ENCODE assay signal across 20 mouse cellular contexts in the genomic region with DNA sequence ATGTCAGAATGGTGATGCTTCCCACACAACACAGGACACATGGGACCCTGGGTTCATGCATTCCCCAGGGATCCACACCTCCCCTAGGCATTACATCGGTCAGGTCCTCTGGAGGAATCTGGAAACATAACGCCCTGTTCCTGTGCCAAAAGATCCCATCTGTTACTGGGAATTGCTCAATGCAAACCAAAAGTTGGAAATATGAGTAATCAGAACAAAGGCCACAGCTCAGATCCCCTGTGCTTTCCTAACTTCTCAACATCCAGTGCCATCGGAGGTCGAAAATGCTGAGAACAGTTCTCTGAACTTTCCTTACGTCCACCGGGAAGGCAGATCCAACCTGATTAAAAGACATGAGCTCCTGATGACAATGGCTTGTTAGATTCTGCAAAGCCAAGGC. TPM values are rescaled to one million over a fixed set of nuclear protein-coding genes. Genes with fewer than 3 reads are reported as not detected.
DNase-seq lines count a peak whose midpoint lies in the region; ATAC-seq lines count a peak whose summit lies in the region.
"Had no signal": no experiment of that assay in that cellular context is flagged by ENCODE, and none has a peak within 500 bp of the region (broad histone marks: within the 10 kb centered on the region; RNA-seq: fewer than 3 reads in every experiment).

No protein-coding gene starts in this region.

- peak; percentile 23 to 76 for DNase-seq in adrenal gland, adult (ENCODE audit: inconsistent age in 2 of 2, low spot score in 1 of 2)
- no peak for DNase-seq in adrenal gland, postnatal 4 days (ENCODE audit: low spot score in 2 of 2)
- DNase-seq in heart, adult 11 months = peak; percentile 84
- no peak for DNase-seq in heart, postnatal 10 days
- peak; percentile 32 for DNase-seq in lung, postnatal 36 days
- DNase-seq in lung, postnatal 10 days = no peak
- DNase-seq in frontal cortex, adult 2 months (ENCODE audit: extremely low spot score in 1 of 2, low spot score in 1 of 2) = no peak
- DNase-seq: cerebellum, adult 9-10 months; kidney, adult 11 months; left cerebral cortex, postnatal 4 days; lung, adult 2 months; lung, postnatal 4 days; midbrain, embryonic 14.5 days; right cerebral cortex, postnatal 14 days; thymus, adult 2 months had no signal

- no peak for ATAC-seq in granulocyte monocyte progenitor cell, adult 5-6 weeks (replicated peaks; ENCODE audit: poor library complexity, severe bottlenecking)
- ATAC-seq: activated CD4-positive, CD25-positive, alpha-beta regulatory T cell, adult 4 months; forebrain, embryonic 15.5 days had no signal

- intact Hi-C loops in heart, postnatal 10 days (cut with DNase I) = no loop called here

RNA-seq across cellular contexts. Expression of a gene that starts 10.5 kb away (rescaled TPM):
- 10 to 100 TPM; 73.3 to 75.5 TPM for total RNA-seq in adrenal gland, postnatal 4 days (2021)
- total RNA-seq in heart, postnatal 10 days (2021) = 1 to 10 TPM; 7.3 to 7.6 TPM
- polyA plus RNA-seq in frontal cortex, adult 2 months (2012; rRNA removed) = 1.00 and 1.5 TPM in 2 replicates
- total RNA-seq in granulocyte monocyte progenitor cell, adult 5-6 weeks (2014; fragmentation: Nextera tagmentation) = not detected in 2 replicates
- total RNA-seq in granulocyte monocyte progenitor cell, adult 5-6 weeks (2017) = not detected in 2 replicates
- total RNA-seq: common myeloid progenitor, adult 5-6 weeks; megakaryocyte-erythroid progenitor cell, adult 5-6 weeks had no signal
- polyA plus RNA-seq: activated CD4-positive, CD25-positive, alpha-beta regulatory T cell, adult 4 months had no signal

RNA-seq across cellular contexts. Expression of a gene that starts 26.1 kb away (rescaled TPM):
- total RNA-seq in adrenal gland, postnatal 4 days (2021) = 100 to 1,000 TPM; 123 to 124 TPM
- 100 to 1,000 TPM; 196 to 211 TPM for total RNA-seq in heart, postnatal 10 days (2021)
- 72.4 and 73.9 TPM in 2 replicates for polyA plus RNA-seq in frontal cortex, adult 2 months (2012; rRNA removed)
- 276 and 347 TPM in 2 replicates for total RNA-seq in granulocyte monocyte progenitor cell, adult 5-6 weeks (2014; fragmentation: Nextera tagmentation)
- total RNA-seq in granulocyte monocyte progenitor cell, adult 5-6 weeks (2017) = 156 and 169 TPM in 2 replicates

RNA-seq across cellular contexts. Expression of a gene that starts 40.6 kb away (rescaled TPM):
- 10 to 100 TPM; 80.9 to 92.1 TPM for total RNA-seq in adrenal gland, postnatal 4 days (2021)
- 10 to 100 TPM; 61.2 to 68.5 TPM for total RNA-seq in heart, postnatal 10 days (2021)
- polyA plus RNA-seq in frontal cortex, adult 2 months (2012; rRNA removed) = 32.4 and 34.0 TPM in 2 replicates
- total RNA-seq in granulocyte monocyte progenitor cell, adult 5-6 weeks (2014; fragmentation: Nextera tagmentation) = 37.8 and 58.6 TPM in 2 replicates
- 29.6 and 31.5 TPM in 2 replicates for total RNA-seq in granulocyte monocyte progenitor cell, adult 5-6 weeks (2017)

Comparison
In these comparisons a context has a peak if more than half of its experiments do, and no peak if none do; other contexts are left out.
1. DNase-seq: peak in adrenal gland, adult (2 of 2), heart, adult 11 months (single experiment) and lung, postnatal 36 days (single experiment); none in adrenal gland, postnatal 4 days (0 of 2), heart, postnatal 10 days (0 of 2), lung, postnatal 10 days (single experiment) and frontal cortex, adult 2 months (0 of 2).
2. RNA of a gene that starts 10.5 kb away (total RNA-seq): 73.3 to 75.5 TPM in adrenal gland, postnatal 4 days; 7.3 to 7.6 TPM in heart, postnatal 10 days and not detected in granulocyte monocyte progenitor cell, adult 5-6 weeks; every median in the first group is over 4 times any median in the second.